Comparison of ENCODE assay signal across 30 mouse cellular contexts in genomic region chr15:99642622-99643021, GRCm38 (mm10). TPM values are rescaled to one million over a fixed set of nuclear protein-coding genes. Genes with fewer than 3 reads are reported as not detected.
DNase-seq lines count a peak whose midpoint lies in the region; ATAC-seq and TF ChIP-seq lines count a peak whose summit lies in the region.
"Had no signal": no experiment of that assay in that cellular context is flagged by ENCODE, and none has a peak within 500 bp of the region (broad histone marks: within the 10 kb centered on the region; RNA-seq: fewer than 3 reads in every experiment).

No protein-coding gene starts in this region.

- H3K9ac ChIP-seq in hindbrain, postnatal 0 days (replicated peaks; ENCODE audit: low read length): no peak overlapping the region
- H3K9ac ChIP-seq: heart, embryonic 12.5 days; kidney, embryonic 15.5 days; liver, embryonic 15.5 days; stomach, embryonic 15.5 days had no signal

- H3K4me2 ChIP-seq in hindbrain, postnatal 0 days (ENCODE audit: low read depth, low read length): no peak overlapping the region
- H3K4me2 ChIP-seq: heart, embryonic 12.5 days; kidney, embryonic 15.5 days; liver, embryonic 15.5 days; stomach, embryonic 15.5 days had no signal

- WGBS in hindbrain, embryonic 10.5 days: 84% methylated on average over 6 of the region's 6 CpGs
- 51% methylated on average over 6 of the region's 6 CpGs for WGBS in hindbrain, postnatal 0 days

- H3K4me1 ChIP-seq in hindbrain, embryonic 10.5 days (replicated peaks): peaks cover 37% of the 10 kb centered on the region
- H3K4me1 ChIP-seq in hindbrain, postnatal 0 days (ENCODE audit: insufficient read depth, low read length): peaks cover 2% of the 10 kb centered on the region; the same call in 1 of the 2 replicates

- no peak for DNase-seq in hindbrain, embryonic 10.5 days (ENCODE audit: low spot score)
- DNase-seq in hindbrain, postnatal 0 days (ENCODE audit: low spot score): no peak
- peak; percentile 89 for DNase-seq in A20 (ENCODE audit: low read depth, low spot score)
- DNase-seq in layer of hippocampus, postnatal 25 days (ENCODE audit: extremely low spot score in 1 of 2, low spot score in 1 of 2): no peak
- DNase-seq in layer of hippocampus, adult 9-10 months (ENCODE audit: low spot score): no peak
- DNase-seq: adrenal gland, postnatal 25 days; cerebellum, adult 11 months; cerebellum, postnatal 10 days; gastrocnemius, postnatal 14 days; heart, adult 18-20 months; heart, postnatal 10 days; kidney, adult 11 months; kidney, postnatal 36 days; layer of hippocampus, adult 9-11 months; liver; lung, postnatal 4 days; right cerebral cortex, adult 18-20 months; right cerebral cortex, postnatal 4 days; thymus, postnatal 25 days had no signal

- peaks cover 55% of the 10 kb centered on the region for H3K36me3 ChIP-seq in hindbrain, embryonic 10.5 days
- no peaks in the 10 kb centered on the region for H3K36me3 ChIP-seq in hindbrain, postnatal 0 days (ENCODE audit: insufficient read depth, low read length)

- no peak for ATAC-seq in hindbrain, postnatal 0 days
- peak; percentile 99 for ATAC-seq in granulocyte monocyte progenitor cell, adult 5-6 weeks (replicated peaks; ENCODE audit: poor library complexity, severe bottlenecking)
- peak; percentile 63 for ATAC-seq in megakaryocyte progenitor cell, adult 5-6 weeks (replicated peaks; ENCODE audit: poor library complexity)
- no peak for ATAC-seq in megakaryocyte-erythroid progenitor cell, adult 5-6 weeks (replicated peaks; ENCODE audit: low FRiP score, low TSS enrichment, poor library complexity, severe bottlenecking)
- ATAC-seq: CD4-positive, CD25-positive, alpha-beta regulatory T cell, adult 4 months; forebrain, embryonic 16.5 days had no signal

- peak overlapping the region; percentile 53; the same call in 1 of the 2 replicates for H3K27ac ChIP-seq in hindbrain, embryonic 10.5 days
- H3K27ac ChIP-seq in hindbrain, postnatal 0 days: no peak overlapping the region
- H3K27ac ChIP-seq: kidney, embryonic 15.5 days; limb, embryonic 10.5 days; liver, embryonic 15.5 days; stomach, embryonic 15.5 days had no signal

- no peaks in the 10 kb centered on the region for H3K27me3 ChIP-seq in hindbrain, embryonic 10.5 days (ENCODE audit: insufficient read depth, poor library complexity, severe bottlenecking)
- no peaks in the 10 kb centered on the region for H3K27me3 ChIP-seq in hindbrain, postnatal 0 days (ENCODE audit: insufficient read depth, low read length)
- H3K27me3 ChIP-seq: heart, embryonic 12.5 days; kidney, embryonic 15.5 days; liver, embryonic 15.5 days; stomach, embryonic 15.5 days had no signal

- TF ChIP-seq CTCF in hindbrain, postnatal 0 days (IDR thresholded peaks at IDR 0.05; ENCODE audit: low read depth): no peak

- no peak overlapping the region for H3K4me3 ChIP-seq in hindbrain, embryonic 10.5 days
- no peak overlapping the region for H3K4me3 ChIP-seq in hindbrain, postnatal 0 days (ENCODE audit: low read length)
- H3K4me3 ChIP-seq: heart, embryonic 12.5 days; kidney, embryonic 15.5 days; limb, embryonic 10.5 days; liver, embryonic 15.5 days; stomach, embryonic 15.5 days had no signal

- no peaks in the 10 kb centered on the region for H3K9me3 ChIP-seq in hindbrain, embryonic 10.5 days
- H3K9me3 ChIP-seq in hindbrain, postnatal 0 days (ENCODE audit: low read length): no peaks in the 10 kb centered on the region
- H3K9me3 ChIP-seq: heart, embryonic 12.5 days; kidney, embryonic 15.5 days; limb, embryonic 10.5 days; liver, embryonic 15.5 days; stomach, embryonic 15.5 days had no signal

RNA-seq across cellular contexts. Expression of gene Racgap1, which starts 8.8 kb away (rescaled TPM):
- 193 and 219 TPM in 2 replicates for polyA plus RNA-seq in hindbrain, embryonic 10.5 days (2016; fragmentation: Nextera tagmentation; extraction: Ambion mirVana)
- 46.4 and 49.1 TPM in 2 replicates for total RNA-seq in hindbrain, postnatal 0 days (2014; rRNA removed)
- polyA plus RNA-seq in hindbrain, postnatal 0 days (2015; fragmentation: Nextera tagmentation; extraction: Ambion mirVana): 49.7 and 52.0 TPM in 2 replicates
- total RNA-seq in granulocyte monocyte progenitor cell, adult 5-6 weeks (2014; fragmentation: Nextera tagmentation): 47.0 and 75.5 TPM in 2 replicates
- 76.4 and 80.0 TPM in 2 replicates for total RNA-seq in granulocyte monocyte progenitor cell, adult 5-6 weeks (2017)
- total RNA-seq in megakaryocyte progenitor cell, adult 5-6 weeks (2015): 61.7 and 69.9 TPM in 2 replicates
- total RNA-seq in megakaryocyte progenitor cell, adult 5-6 weeks (2017): 69.1 and 69.4 TPM in 2 replicates
- total RNA-seq in layer of hippocampus, postnatal 25 days (2021): 1 to 10 TPM; 4.4 to 6.2 TPM
- total RNA-seq in megakaryocyte-erythroid progenitor cell, adult 5-6 weeks (2014; fragmentation: Nextera tagmentation): 31.1 and 62.5 TPM in 2 replicates
- total RNA-seq in megakaryocyte-erythroid progenitor cell, adult 5-6 weeks (2017): 38.5 and 45.9 TPM in 2 replicates

RNA-seq across cellular contexts. Expression of gene Asic1, which starts 27.5 kb away (rescaled TPM):
- polyA plus RNA-seq in hindbrain, embryonic 10.5 days (2016; fragmentation: Nextera tagmentation; extraction: Ambion mirVana): 12.6 and 29.0 TPM in 2 replicates
- total RNA-seq in hindbrain, postnatal 0 days (2014; rRNA removed): 127 and 143 TPM in 2 replicates
- 32.0 and 37.1 TPM in 2 replicates for polyA plus RNA-seq in hindbrain, postnatal 0 days (2015; fragmentation: Nextera tagmentation; extraction: Ambion mirVana)
- not detected in 2 replicates for total RNA-seq in granulocyte monocyte progenitor cell, adult 5-6 weeks (2014; fragmentation: Nextera tagmentation)
- total RNA-seq in granulocyte monocyte progenitor cell, adult 5-6 weeks (2017): not detected in 2 replicates
- not detected in 2 replicates for total RNA-seq in megakaryocyte progenitor cell, adult 5-6 weeks (2015)
- total RNA-seq in megakaryocyte progenitor cell, adult 5-6 weeks (2017): not detected in 2 replicates
- 10 to 100 TPM; 29.6 to 32.0 TPM for total RNA-seq in layer of hippocampus, postnatal 25 days (2021)
- total RNA-seq in megakaryocyte-erythroid progenitor cell, adult 5-6 weeks (2014; fragmentation: Nextera tagmentation): not detected in 2 replicates
- 0.33 TPM in 1 of 2 replicates, not detected in the other for total RNA-seq in megakaryocyte-erythroid progenitor cell, adult 5-6 weeks (2017)

RNA-seq across cellular contexts. Expression of gene Aqp6, which starts 41.4 kb away (rescaled TPM):
- 0.35 and 0.90 TPM in 2 replicates for polyA plus RNA-seq in hindbrain, embryonic 10.5 days (2016; fragmentation: Nextera tagmentation; extraction: Ambion mirVana)
- total RNA-seq in hindbrain, postnatal 0 days (2014; rRNA removed): 0.14 and 0.26 TPM in 2 replicates
- 0.33 and 0.50 TPM in 2 replicates for polyA plus RNA-seq in hindbrain, postnatal 0 days (2015; fragmentation: Nextera tagmentation; extraction: Ambion mirVana)
- total RNA-seq in granulocyte monocyte progenitor cell, adult 5-6 weeks (2014; fragmentation: Nextera tagmentation): not detected in 2 replicates
- not detected in 2 replicates for total RNA-seq in granulocyte monocyte progenitor cell, adult 5-6 weeks (2017)
- total RNA-seq in megakaryocyte progenitor cell, adult 5-6 weeks (2015): not detected in 2 replicates
- not detected in 2 replicates for total RNA-seq in megakaryocyte progenitor cell, adult 5-6 weeks (2017)
- total RNA-seq in layer of hippocampus, postnatal 25 days (2021): not detected
- total RNA-seq in megakaryocyte-erythroid progenitor cell, adult 5-6 weeks (2014; fragmentation: Nextera tagmentation): not detected in 2 replicates
- not detected in 2 replicates for total RNA-seq in megakaryocyte-erythroid progenitor cell, adult 5-6 weeks (2017)
- total RNA-seq: adrenal gland, postnatal 25 days; gastrocnemius, postnatal 14 days; heart, postnatal 10 days had no signal
- polyA plus RNA-seq: CD4-positive, CD25-positive, alpha-beta regulatory T cell, adult 4 months; forebrain, embryonic 16.5 days; heart, embryonic 12.5 days; kidney, embryonic 15.5 days; limb, embryonic 10.5 days; liver, embryonic 15.5 days; lung, embryonic 16.5 days; stomach, embryonic 15.5 days had no signal

RNA-seq across cellular contexts. Expression of gene Aqp5, which starts 52.0 kb away (rescaled TPM):
- 0.46 and 1.6 TPM in 2 replicates for polyA plus RNA-seq in hindbrain, embryonic 10.5 days (2016; fragmentation: Nextera tagmentation; extraction: Ambion mirVana)
- total RNA-seq in hindbrain, postnatal 0 days (2014; rRNA removed): 3.8 and 5.5 TPM in 2 replicates
- 1.1 TPM in 2 replicates for polyA plus RNA-seq in hindbrain, postnatal 0 days (2015; fragmentation: Nextera tagmentation; extraction: Ambion mirVana)
- not detected in 2 replicates for total RNA-seq in granulocyte monocyte progenitor cell, adult 5-6 weeks (2014; fragmentation: Nextera tagmentation)
- not detected in 2 replicates for total RNA-seq in granulocyte monocyte progenitor cell, adult 5-6 weeks (2017)
- not detected in 2 replicates for total RNA-seq in megakaryocyte progenitor cell, adult 5-6 weeks (2015)
- not detected in 2 replicates for total RNA-seq in megakaryocyte progenitor cell, adult 5-6 weeks (2017)
- under 1 TPM in 1 of 2 experiments, not detected in 1; 0.15 TPM for total RNA-seq in layer of hippocampus, postnatal 25 days (2021)
- not detected in 2 replicates for total RNA-seq in megakaryocyte-erythroid progenitor cell, adult 5-6 weeks (2014; fragmentation: Nextera tagmentation)
- total RNA-seq in megakaryocyte-erythroid progenitor cell, adult 5-6 weeks (2017): not detected in 2 replicates
- total RNA-seq: gastrocnemius, postnatal 14 days had no signal
- polyA plus RNA-seq: CD4-positive, CD25-positive, alpha-beta regulatory T cell, adult 4 months; limb, embryonic 10.5 days had no signal

RNA-seq across cellular contexts. Expression of gene Smarcd1, which starts 59.3 kb away (rescaled TPM):
- polyA plus RNA-seq in hindbrain, embryonic 10.5 days (2016; fragmentation: Nextera tagmentation; extraction: Ambion mirVana): 101 and 118 TPM in 2 replicates
- 74.0 and 89.4 TPM in 2 replicates for total RNA-seq in hindbrain, postnatal 0 days (2014; rRNA removed)
- 78.1 and 91.2 TPM in 2 replicates for polyA plus RNA-seq in hindbrain, postnatal 0 days (2015; fragmentation: Nextera tagmentation; extraction: Ambion mirVana)
- 29.8 and 34.7 TPM in 2 replicates for total RNA-seq in granulocyte monocyte progenitor cell, adult 5-6 weeks (2014; fragmentation: Nextera tagmentation)
- 16.3 and 28.0 TPM in 2 replicates for total RNA-seq in granulocyte monocyte progenitor cell, adult 5-6 weeks (2017)
- total RNA-seq in megakaryocyte progenitor cell, adult 5-6 weeks (2015): 22.8 and 24.1 TPM in 2 replicates
- total RNA-seq in megakaryocyte progenitor cell, adult 5-6 weeks (2017): 11.6 and 17.3 TPM in 2 replicates
- total RNA-seq in layer of hippocampus, postnatal 25 days (2021): 100 to 1,000 TPM; 101 to 117 TPM
- 29.2 and 37.5 TPM in 2 replicates for total RNA-seq in megakaryocyte-erythroid progenitor cell, adult 5-6 weeks (2014; fragmentation: Nextera tagmentation)
- 10.5 and 28.6 TPM in 2 replicates for total RNA-seq in megakaryocyte-erythroid progenitor cell, adult 5-6 weeks (2017)

Comparison
In these comparisons a context has a peak if more than half of its experiments do, and no peak if none do; other contexts are left out.
1. ATAC-seq: peak in granulocyte monocyte progenitor cell, adult 5-6 weeks (single experiment) and megakaryocyte progenitor cell, adult 5-6 weeks (single experiment); none in hindbrain, postnatal 0 days (single experiment) and megakaryocyte-erythroid progenitor cell, adult 5-6 weeks (single experiment).
2. RNA of gene Asic1, which starts 27.5 kb away (total RNA-seq): 127 to 143 TPM in hindbrain, postnatal 0 days and 29.6 to 32.0 TPM in layer of hippocampus, postnatal 25 days; 0.33 TPM in megakaryocyte-erythroid progenitor cell, adult 5-6 weeks, not detected in granulocyte monocyte progenitor cell, adult 5-6 weeks and not detected in megakaryocyte progenitor cell, adult 5-6 weeks; every median in the first group is over 10 times any median in the second.